Mouse (Mus musculus) bone marrow macrophage, adult 2 months (primary cell): ENCODE data around the gene Bag2. TPM values are rescaled to one million over a fixed set of nuclear protein-coding genes. Genes with fewer than 3 reads are reported as not detected.

ENCODE experiments used
- H3K27ac ChIP-seq: 2 replicates; pipeline ENCODE4 v1.5.1; 2012; ENCODE audit warnings: low read depth, low read length; ENCODE audit not compliant: insufficient read depth
- H3K4me1 ChIP-seq: 2 replicates; pipeline ENCODE4 v1.6.1; 2012; ENCODE audit warnings: low read length; ENCODE audit not compliant: control insufficient read depth, insufficient read depth
- H3K4me3 ChIP-seq: 2 replicates; pipeline ENCODE4 v1.5.1; 2012; ENCODE audit warnings: mild to moderate bottlenecking, low read length, moderate library complexity; ENCODE audit not compliant: insufficient read depth
- CTCF ChIP-seq: IDR thresholded peaks from 2 replicates; pipeline ENCODE4 v1.5.1; 2012; ENCODE audit warnings: low read depth, mild to moderate bottlenecking, low read length, moderate library complexity
- POLR2A ChIP-seq: IDR thresholded peaks from 2 replicates; pipeline ENCODE4 v1.6.1; 2012; ENCODE audit warnings: mild to moderate bottlenecking, low read depth, low read length, borderline replicate concordance
- polyA plus RNA-seq: library from polyadenylated mRNA; stranded (reverse); fragments of >200 nt; gene quantifications from 2 replicates; pipeline ENCODE4 v1.2.4, GENCODE M21; 2012; ENCODE audit not compliant: missing spikeins, insufficient read depth, insufficient read length

The Bag2 gene
- 1.1 and 2.0 TPM in 2 replicates for polyA plus RNA-seq

DNA sequence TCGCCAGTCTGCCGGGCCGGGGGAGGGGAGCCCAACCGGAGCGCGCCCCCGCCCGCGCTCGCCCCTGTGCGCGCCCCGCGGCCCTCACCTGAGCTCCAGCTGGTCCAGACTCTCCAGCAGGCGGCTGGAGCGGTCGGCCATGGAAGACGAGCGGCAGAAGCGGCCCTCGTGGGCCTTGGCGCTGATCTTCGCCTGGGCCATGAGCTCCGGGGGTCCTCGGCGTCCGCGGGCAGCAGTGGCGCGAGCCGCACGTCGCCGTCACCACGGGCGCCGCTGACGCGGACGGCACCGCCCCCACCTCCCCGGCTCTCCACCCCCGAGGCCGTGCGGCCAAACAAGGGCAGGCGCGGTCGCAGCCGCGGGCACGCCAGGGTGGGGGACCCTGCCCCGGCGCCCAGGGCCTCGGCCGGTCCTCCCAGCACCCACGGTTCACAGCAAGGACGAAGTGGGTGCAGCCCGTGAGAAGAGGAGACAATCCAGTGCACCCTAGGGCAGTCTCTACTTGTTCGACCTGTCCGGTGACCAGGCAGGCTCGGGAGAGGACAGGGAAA is at the start of gene Bag2:
TSS of gene Bag2 (minus strand) at position 305 of the 551 bp plus-strand sequence.
- Histone ChIP-seq H3K4me1 (peaks cover 3% of the 10 kb centered on the region), H3K27ac (peak within 1 kb of the TSS; percentile 11; the same call in 1 of the 2 replicates), H3K4me3 (peak within 1 kb of the TSS; percentile 94)
- TF ChIP-seq POLR2A (no peak), CTCF (no peak)

DNA sequence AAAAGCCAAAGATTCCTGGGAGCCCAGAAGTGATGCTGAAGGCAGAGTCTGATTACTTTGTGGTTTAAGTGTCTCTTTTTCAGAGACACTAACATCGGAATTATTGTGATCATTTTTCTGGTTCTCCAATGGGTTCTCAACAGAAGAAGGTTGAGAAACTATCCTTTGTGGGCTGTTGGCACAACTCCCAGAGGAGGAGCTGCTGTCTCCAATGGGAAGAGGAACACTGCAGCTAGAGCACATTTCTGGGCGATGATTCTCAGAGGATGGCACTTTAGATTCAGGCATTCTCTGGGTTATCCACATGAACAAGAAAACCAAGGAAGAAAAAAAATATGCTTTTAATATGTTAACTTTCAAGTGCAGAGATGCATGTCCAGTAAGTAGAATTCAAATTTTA is 45.7 kb upstream of the Bag2 start:
- Histone ChIP-seq H3K4me3 (no peak overlapping the region), H3K27ac (no peak overlapping the region), H3K4me1 (peaks cover 5% of the 10 kb centered on the region; the same call in 1 of the 2 replicates)
- no peak for TF ChIP-seq POLR2A
- no peak for TF ChIP-seq CTCF

GRCm38 (mm10) chr1:33799620-33800019 is 42.0 kb upstream of the Bag2 start:
- peaks cover 5% of the 10 kb centered on the region for H3K4me1 ChIP-seq
- H3K4me3 ChIP-seq, result no peak overlapping the region
- H3K27ac ChIP-seq, result no peak overlapping the region
- no peak for TF ChIP-seq POLR2A
- no peak for TF ChIP-seq CTCF

DNA sequence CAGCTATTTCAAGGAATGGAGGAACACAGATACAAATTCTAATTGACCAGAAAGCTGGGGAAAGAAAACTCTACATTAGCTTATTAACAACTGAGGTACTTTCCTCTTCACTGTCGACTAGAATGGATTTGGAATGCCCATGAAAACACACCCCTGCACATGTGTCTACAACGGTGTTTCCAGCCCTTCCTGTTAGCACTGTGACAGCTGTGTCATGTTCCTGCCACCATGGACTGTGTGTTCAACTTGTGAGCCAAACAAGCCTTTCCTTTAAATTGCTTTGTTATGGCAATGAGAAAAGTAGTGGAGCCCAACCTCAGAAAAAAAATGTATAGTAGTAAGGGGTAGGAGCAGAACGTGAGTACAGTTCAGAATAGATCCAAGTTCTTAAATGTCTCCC is 30.9 kb upstream of the Bag2 start:
- H3K4me1 ChIP-seq, result peaks cover 11% of the 10 kb centered on the region
- H3K4me3 ChIP-seq, result no peak overlapping the region
- no peak overlapping the region for H3K27ac ChIP-seq
- TF ChIP-seq POLR2A (no peak), CTCF (no peak)

DNA sequence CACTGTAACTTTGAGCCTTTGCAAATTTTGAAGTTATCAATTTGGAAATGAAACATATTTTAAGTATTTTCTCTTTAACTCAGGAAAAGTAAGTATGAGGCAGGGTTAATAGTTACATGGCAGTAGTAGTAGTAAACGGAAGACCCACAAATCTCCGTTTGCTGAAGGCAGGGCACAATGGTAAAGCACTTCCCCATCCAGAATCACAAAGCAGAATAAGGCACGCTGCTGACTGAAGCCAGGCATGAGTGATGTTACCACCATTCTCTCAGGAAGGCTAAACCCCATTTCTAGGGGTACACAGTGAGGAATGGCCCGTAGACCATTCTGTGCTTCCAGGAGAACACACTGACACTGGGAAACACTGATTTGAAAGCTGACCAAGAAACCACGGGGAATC is 30.5 kb upstream of the Bag2 start:
- H3K4me3 ChIP-seq, result no peak overlapping the region
- H3K4me1 ChIP-seq, result peaks cover 11% of the 10 kb centered on the region
- TF ChIP-seq CTCF (no peak), POLR2A (no peak)
- H3K27ac ChIP-seq, result no peak overlapping the region

DNA sequence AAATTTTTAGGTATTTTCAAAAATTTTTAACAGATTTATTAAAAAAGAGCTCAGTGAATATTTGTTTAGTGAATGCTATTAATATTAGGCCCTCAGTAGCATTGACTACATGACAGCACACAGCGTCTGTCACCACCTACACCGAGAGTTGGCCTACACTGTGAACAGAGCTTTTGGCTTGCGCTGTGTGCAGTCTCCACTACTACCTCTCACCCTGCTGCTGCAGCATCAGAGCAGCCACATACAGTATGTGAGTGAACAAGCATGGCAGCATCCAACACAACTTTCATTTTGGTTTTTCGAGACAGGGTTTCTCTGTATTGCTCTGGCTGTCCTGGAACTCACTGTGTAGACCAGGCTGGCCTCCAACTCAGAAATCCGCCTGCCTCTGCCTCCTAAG is 27.0 kb upstream of the Bag2 start:
- no peak for TF ChIP-seq CTCF
- H3K4me1 ChIP-seq, result peaks cover 11% of the 10 kb centered on the region
- no peak overlapping the region for H3K4me3 ChIP-seq
- H3K27ac ChIP-seq, result no peak overlapping the region

DNA sequence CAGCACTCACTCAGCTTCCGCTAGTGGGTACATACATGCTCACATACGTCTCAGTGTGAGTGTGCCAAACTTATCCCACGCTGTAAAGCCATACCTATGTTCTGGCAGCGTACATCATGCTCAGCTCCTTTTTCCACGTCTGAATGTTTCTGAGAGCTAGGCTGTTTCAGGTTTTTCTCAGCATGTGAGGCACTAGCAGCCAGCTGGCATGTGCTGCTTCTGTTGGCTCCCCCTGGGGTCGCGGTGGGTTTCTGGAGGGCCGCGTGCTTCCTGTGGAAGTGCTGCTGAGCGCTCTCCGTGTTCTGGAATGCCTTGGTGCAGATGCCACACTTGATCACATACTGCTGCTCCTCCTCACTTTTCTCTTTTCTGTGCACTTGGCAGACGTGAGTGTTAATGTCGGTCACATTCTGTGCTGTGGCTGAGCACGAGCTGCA is 18.6 kb upstream of the Bag2 start:
- no peak overlapping the region for H3K27ac ChIP-seq
- no peaks in the 10 kb centered on the region for H3K4me1 ChIP-seq
- no peak overlapping the region for H3K4me3 ChIP-seq
- TF ChIP-seq CTCF, result no peak
- no peak for TF ChIP-seq POLR2A

DNA sequence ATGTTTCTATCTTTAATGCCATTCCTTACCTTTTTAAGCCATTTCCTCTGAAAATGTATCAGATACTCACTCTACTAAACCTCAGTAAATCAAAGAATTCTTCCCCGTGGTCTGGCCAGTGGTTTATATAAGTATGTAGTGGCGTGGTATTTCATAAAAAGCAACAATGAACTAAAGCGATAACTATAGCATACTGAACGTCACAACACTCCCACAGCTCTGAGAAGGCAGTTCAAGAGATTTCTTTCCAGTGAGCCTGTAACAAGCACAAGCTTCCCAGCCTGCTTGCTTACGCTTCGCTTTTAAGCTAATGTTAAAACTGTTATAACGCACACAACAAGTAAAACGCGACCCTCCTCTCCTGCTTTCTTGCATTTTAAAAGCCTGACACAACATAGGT is 14.5 kb upstream of the Bag2 start:
- H3K27ac ChIP-seq, result no peak overlapping the region
- no peak for TF ChIP-seq CTCF
- no peak for TF ChIP-seq POLR2A

GRCm38 (mm10) chr1:33771621-33772020 is 14.0 kb upstream of the Bag2 start:
- H3K27ac ChIP-seq, result no peak overlapping the region
- TF ChIP-seq CTCF, result no peak
- TF ChIP-seq POLR2A, result no peak
- H3K4me3 ChIP-seq, result no peak overlapping the region
- H3K4me1 ChIP-seq, result peaks cover 9% of the 10 kb centered on the region

More for the DNA sequence above, 14.5 kb upstream of the Bag2 start:
- Histone ChIP-seq H3K4me3 (no peak overlapping the region), H3K4me1 (peaks cover 9% of the 10 kb centered on the region)

GRCm38 (mm10) chr1:33768827-33769226 is 11.2 kb upstream of the Bag2 start:
- H3K4me3 ChIP-seq, result no peak overlapping the region
- peaks cover 14% of the 10 kb centered on the region for H3K4me1 ChIP-seq
- TF ChIP-seq CTCF, result no peak
- no peak for TF ChIP-seq POLR2A
- H3K27ac ChIP-seq, result no peak overlapping the region
